Mouse (Mus musculus) forebrain, postnatal 0 days (tissue): ENCODE data around the gene Hoxa2. TPM values are rescaled to one million over a fixed set of nuclear protein-coding genes. Genes with fewer than 3 reads are reported as not detected.

ENCODE experiments used
- ATAC-seq: fragments of 200-750 bp; cut with Nextera tagmentation; 2 replicates; pipeline ENCODE4 v1.8.0; 2017; ENCODE audit warnings: mild to moderate bottlenecking, moderate library complexity
- DNase-seq: peaks from one replicate; pipeline ENCODE4 v3.0.0-alpha.2; 2015
- H3K27ac ChIP-seq: fragments of 300-500 bp; sonication (generic); 2 replicates; pipeline ENCODE4 v1.5.1; 2014; ENCODE audit warnings: low read depth, mild to moderate bottlenecking, antibody characterized with exemption, low read length, moderate library complexity, mixed read lengths
- H3K27me3 ChIP-seq: fragments of 300-500 bp; sonication (generic); 2 replicates; pipeline ENCODE4 v1.6.1; 2014; ENCODE audit warnings: mild to moderate bottlenecking, low read length, mixed read lengths; ENCODE audit not compliant: insufficient read depth
- H3K36me3 ChIP-seq: fragments of 300-500 bp; sonication (generic); 2 replicates; pipeline ENCODE4 v1.6.1; 2014; ENCODE audit warnings: mild to moderate bottlenecking, moderate library complexity; ENCODE audit not compliant: insufficient read depth
- H3K4me1 ChIP-seq: fragments of 300-500 bp; sonication (generic); 2 replicates; pipeline ENCODE4 v1.6.1; 2014; ENCODE audit warnings: antibody characterized with exemption; ENCODE audit not compliant: insufficient read depth
- H3K4me2 ChIP-seq: fragments of 300-500 bp; sonication (generic); 2 replicates; pipeline ENCODE4 v1.6.1; 2014; ENCODE audit warnings: low read depth, mild to moderate bottlenecking, moderate library complexity
- H3K4me3 ChIP-seq: fragments of 300-500 bp; sonication (generic); 2 replicates; pipeline ENCODE4 v1.5.1; 2014; ENCODE audit warnings: low read depth, low read length, mixed read lengths
- H3K9ac ChIP-seq: fragments of 300-500 bp; sonication (generic); 2 replicates; pipeline ENCODE4 v1.6.1; 2014; ENCODE audit warnings: mild to moderate bottlenecking
- H3K9me3 ChIP-seq: fragments of 300-500 bp; sonication (generic); 2 replicates; pipeline ENCODE4 v1.6.1; 2016; ENCODE audit warnings: low read length
- CTCF ChIP-seq: sonication (generic); IDR thresholded peaks from 2 replicates; pipeline ENCODE4 v1.5.1; 2016; ENCODE audit warnings: antibody characterized with exemption, control low read depth, low read depth
- WGBS: fragments of 180-500 bp; shearing (Covaris S2); extraction: QIAGEN DNeasy Blood & Tissue Kit; methylation state at CpG from one replicate; pipeline ENCODE4 v1.1.7; 2014; 5-methylcytosine and 5-hydroxymethylcytosine counted together
- polyA plus RNA-seq: library from polyadenylated mRNA; unstranded; fragments of >200 nt; fragmentation: Nextera tagmentation; extraction: Ambion mirVana; gene quantifications from 2 replicates; pipeline ENCODE4 v1.2.1, GENCODE M21; 2015
- total RNA-seq: library from RNA; depleted of rRNA; stranded (reverse); fragments of >200 nt; gene quantifications from 2 replicates; pipeline ENCODE4 v1.2.3, GENCODE M21; 2014

The Hoxa2 gene
- total and polyA plus RNA-seq, 2 experiments from 2014 or later = not detected

DNA sequence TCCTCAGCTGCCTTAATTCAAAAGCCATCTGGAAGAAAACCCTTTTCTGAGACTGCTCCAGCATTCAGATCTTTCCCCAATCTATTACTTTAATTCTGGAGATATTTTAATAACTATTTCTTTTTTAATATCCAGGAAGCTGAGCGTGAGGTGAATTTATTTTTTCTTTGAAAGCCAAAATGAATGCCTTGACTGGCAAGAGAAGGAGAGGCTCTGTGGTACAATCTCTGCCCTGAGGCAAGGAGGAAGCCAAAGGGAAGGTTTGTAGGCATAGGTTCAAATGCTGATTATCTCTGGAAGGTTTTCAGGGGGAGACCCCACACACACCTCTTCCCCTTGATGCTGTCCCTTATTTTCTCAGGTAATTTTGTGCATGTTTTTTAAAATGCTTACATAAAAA, 2.5 kb upstream of the Hoxa2 start:
- H3K27me3 ChIP-seq = peaks cover 91% of the 10 kb centered on the region
- ATAC-seq (no peak), DNase-seq (peak; percentile 5)
- TF ChIP-seq CTCF = no peak
- H3K9me3 ChIP-seq = no peaks in the 10 kb centered on the region
- WGBS = 12% methylated on average over 1 of the region's 1 CpGs
- no peaks in the 10 kb centered on the region for H3K36me3 ChIP-seq
- H3K4me2 ChIP-seq = no peak overlapping the region
- H3K4me3 ChIP-seq = no peak overlapping the region
- H3K27ac ChIP-seq = no peak overlapping the region
- no peaks in the 10 kb centered on the region for H3K4me1 ChIP-seq
- no peak overlapping the region for H3K9ac ChIP-seq

DNA sequence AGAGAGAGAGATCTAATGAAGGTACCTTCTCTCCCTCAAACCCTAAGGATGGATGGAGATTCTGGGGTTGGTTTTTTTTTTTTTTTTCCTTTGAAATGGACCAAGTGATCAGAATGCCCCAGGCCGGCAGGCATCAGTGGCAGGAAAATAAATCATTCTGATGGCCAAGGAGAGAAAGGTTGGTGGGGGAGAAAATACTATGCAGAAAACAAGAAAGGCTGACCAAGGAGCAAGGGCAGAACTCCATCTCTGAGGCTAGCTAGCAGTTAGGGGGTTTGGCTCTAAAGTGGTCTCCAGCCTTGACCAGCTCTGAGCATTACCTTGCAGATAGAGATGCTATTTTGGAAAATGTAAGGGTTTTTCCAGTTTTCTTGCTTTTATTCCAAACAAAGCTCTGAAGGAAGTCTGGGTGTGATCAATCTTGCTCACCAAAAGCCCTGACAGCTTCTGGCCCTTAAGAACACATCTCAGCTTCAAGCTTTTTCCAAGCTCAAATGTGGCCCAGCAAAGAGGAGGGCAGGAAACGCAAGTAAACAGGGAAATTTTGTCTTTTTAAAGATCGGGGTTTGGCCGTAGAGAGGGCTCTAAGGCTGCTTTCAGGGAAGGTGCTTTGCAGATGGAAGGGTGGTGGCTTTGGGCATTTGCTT, 1.9 kb upstream of the Hoxa2 start:
- no peak for TF ChIP-seq CTCF
- Histone ChIP-seq H3K4me3 (no peak overlapping the region), H3K9me3 (no peaks in the 10 kb centered on the region), H3K36me3 (no peaks in the 10 kb centered on the region), H3K4me2 (no peak overlapping the region), H3K4me1 (no peaks in the 10 kb centered on the region), H3K27me3 (peaks cover 91% of the 10 kb centered on the region), H3K9ac (no peak overlapping the region), H3K27ac (no peak overlapping the region)
- no peak for ATAC-seq
- DNase-seq = peak; percentile 15
- WGBS = 2% methylated on average over 4 of the region's 4 CpGs

DNA sequence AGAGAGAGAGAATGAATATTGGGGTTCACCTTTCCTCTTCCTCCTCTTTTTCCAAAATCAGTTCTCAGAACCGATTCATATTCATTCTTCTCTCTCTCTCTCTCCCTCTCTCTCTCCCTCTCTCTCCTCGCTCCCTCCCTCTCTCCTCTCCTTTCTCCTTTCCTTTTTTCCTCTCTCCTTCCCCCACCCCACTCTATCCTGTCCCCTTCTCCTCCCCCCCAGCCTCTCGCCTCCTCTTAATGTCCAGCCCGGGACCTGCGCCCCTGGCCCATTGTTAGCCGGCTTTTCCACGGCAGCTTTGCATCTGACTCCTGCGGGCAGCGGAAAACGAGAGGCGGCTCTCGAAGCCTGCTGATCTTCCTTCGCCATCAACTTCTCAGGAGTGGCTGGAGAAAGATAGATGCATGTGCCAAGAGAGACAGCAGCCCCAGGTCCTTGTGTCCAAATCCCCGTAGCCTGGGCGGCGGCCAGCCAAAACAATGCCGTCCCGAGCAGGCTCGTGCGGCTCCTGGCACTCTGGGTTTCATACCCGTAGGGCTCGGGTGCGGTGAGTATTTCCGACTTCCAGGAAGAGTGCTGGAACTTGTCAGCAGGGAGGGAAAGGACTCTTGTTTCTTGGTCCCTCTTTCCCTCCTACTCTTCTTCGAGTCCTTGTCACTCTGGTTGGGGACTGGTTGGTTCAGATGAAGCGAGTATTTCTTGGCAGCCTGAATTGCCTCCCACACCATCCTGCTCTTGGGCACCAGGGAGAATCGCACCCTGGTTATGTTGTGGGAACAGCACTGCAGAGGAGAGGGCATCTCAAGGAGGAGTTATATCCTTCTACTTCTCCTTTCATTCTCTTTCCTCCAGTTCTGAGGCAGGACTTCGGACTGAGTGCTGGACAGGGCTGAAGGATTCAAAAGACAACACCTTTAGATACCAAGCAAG, 1.1 kb upstream of the Hoxa2 start:
- Histone ChIP-seq H3K9me3 (no peaks in the 10 kb centered on the region), H3K27me3 (peaks cover 89% of the 10 kb centered on the region), H3K9ac (no peak overlapping the region), H3K4me2 (no peak overlapping the region), H3K4me1 (no peaks in the 10 kb centered on the region), H3K36me3 (no peaks in the 10 kb centered on the region), H3K27ac (no peak overlapping the region), H3K4me3 (no peak overlapping the region)
- ATAC-seq (no peak), DNase-seq (peak; percentile 1)
- TF ChIP-seq CTCF = no peak
- 1% methylated on average over 28 of the region's 28 CpGs for WGBS

- H3K27me3 ChIP-seq = peaks cover 90% of the 10 kb centered on the region
- H3K9ac ChIP-seq = no peak overlapping the region
- H3K9me3 ChIP-seq = no peaks in the 10 kb centered on the region
- ATAC-seq (no peak), DNase-seq (no peak)
- H3K4me1 ChIP-seq = no peaks in the 10 kb centered on the region
- no peak for TF ChIP-seq CTCF
- H3K4me2 ChIP-seq = no peak overlapping the region
- no peak overlapping the region for H3K4me3 ChIP-seq
- H3K36me3 ChIP-seq = no peaks in the 10 kb centered on the region
- no peak overlapping the region for H3K27ac ChIP-seq
- 5% methylated on average over 37 of the region's 39 CpGs for WGBS
Measured at GRCm38 (mm10) chr6:52164051-52164625, 493 bp downstream of the Hoxa2 start.

GRCm38 (mm10) chr6:52163366-52164031, 1.1 kb downstream of the Hoxa2 start:
- DNase-seq (peak; percentile 19), ATAC-seq (no peak)
- H3K4me1 ChIP-seq = no peaks in the 10 kb centered on the region; the same call in 1 of the 2 replicates
- no peaks in the 10 kb centered on the region for H3K9me3 ChIP-seq
- H3K9ac ChIP-seq = no peak overlapping the region
- peaks cover 91% of the 10 kb centered on the region for H3K27me3 ChIP-seq
- H3K36me3 ChIP-seq = no peaks in the 10 kb centered on the region
- no peak for TF ChIP-seq CTCF
- H3K4me3 ChIP-seq = no peak overlapping the region
- WGBS = 2% methylated on average over 17 of the region's 17 CpGs
- H3K27ac ChIP-seq = no peak overlapping the region
- no peak overlapping the region for H3K4me2 ChIP-seq

- Histone ChIP-seq H3K4me1 (no peaks in the 10 kb centered on the region; the same call in 1 of the 2 replicates), H3K27me3 (peaks cover 91% of the 10 kb centered on the region), H3K4me2 (no peak overlapping the region), H3K4me3 (no peak overlapping the region), H3K27ac (no peak overlapping the region), H3K9me3 (no peaks in the 10 kb centered on the region), H3K36me3 (no peaks in the 10 kb centered on the region), H3K9ac (no peak overlapping the region)
- DNase-seq (no peak), ATAC-seq (no peak)
- no peak for TF ChIP-seq CTCF
- WGBS = 2% methylated on average over 14 of the region's 14 CpGs
Measured at GRCm38 (mm10) chr6:52162611-52163365, 1.8 kb downstream of the Hoxa2 start.
